Mouse (Mus musculus) stomach, postnatal 0 days (tissue): ENCODE measurements around the gene Csnk2a1. TPM values are rescaled to one million over a fixed set of nuclear protein-coding genes. Genes with fewer than 3 reads are reported as not detected.
"Not testable (repeated sequence)": the region's sequence is repeated elsewhere in the genome, so short reads cannot be mapped to it uniquely, and the experiment has no call there.

Experiments
- ATAC-seq: fragments of 200-750 bp; cut with Nextera tagmentation; 2 replicates; pipeline ENCODE4 v1.8.0; 2017; ENCODE audit not compliant: low FRiP score, low TSS enrichment
- DNase-seq: peaks from one replicate; pipeline ENCODE4 v3.0.0-alpha.2; 2016; ENCODE audit warnings: low spot score
- H3K27ac ChIP-seq: fragments of 300-500 bp; sonication (generic); replicated peaks from 2 replicates; pipeline ENCODE4 v1.5.1; 2014; ENCODE audit warnings: mild to moderate bottlenecking, control low read depth
- H3K27me3 ChIP-seq: fragments of 300-500 bp; sonication (generic); 2 replicates; pipeline ENCODE4 v1.6.1; 2014; ENCODE audit warnings: low read length; ENCODE audit not compliant: control insufficient read depth, insufficient read depth
- H3K36me3 ChIP-seq: fragments of 300-500 bp; sonication (generic); 2 replicates; pipeline ENCODE4 v1.6.1; 2014; ENCODE audit warnings: low read length, mixed read lengths; ENCODE audit not compliant: control insufficient read depth, insufficient read depth
- H3K4me1 ChIP-seq: fragments of 300-500 bp; sonication (generic); replicated peaks from 2 replicates; pipeline ENCODE4 v1.6.1; 2014; ENCODE audit warnings: antibody characterized with exemption; ENCODE audit not compliant: control insufficient read depth, insufficient read depth
- H3K4me2 ChIP-seq: fragments of 300-500 bp; sonication (generic); replicated peaks from 2 replicates; pipeline ENCODE4 v1.6.1; 2014; ENCODE audit warnings: low read depth, mild to moderate bottlenecking, control low read depth, moderate library complexity
- H3K4me3 ChIP-seq: fragments of 300-500 bp; sonication (generic); 2 replicates; pipeline ENCODE4 v1.5.1; 2014; ENCODE audit warnings: low read depth, low read length, control low read depth
- H3K9ac ChIP-seq: fragments of 300-500 bp; sonication (generic); 2 replicates; pipeline ENCODE4 v1.6.1; 2014; ENCODE audit warnings: mild to moderate bottlenecking, low read length, control low read depth, mixed read lengths
- H3K9me3 ChIP-seq: fragments of 300-500 bp; sonication (generic); 2 replicates; pipeline ENCODE4 v1.6.1; 2016; ENCODE audit warnings: low read length; ENCODE audit not compliant: control insufficient read depth
- CTCF ChIP-seq: IDR thresholded peaks from 2 replicates; pipeline ENCODE4 v1.5.1; 2016; ENCODE audit warnings: antibody characterized with exemption, low read depth, mild to moderate bottlenecking, moderate library complexity
- EP300 ChIP-seq: optimal IDR thresholded peaks from 2 replicates; pipeline ENCODE3; 2016; ENCODE audit warnings: antibody characterized with exemption
- WGBS: fragments of 180-500 bp; shearing (Covaris S2); extraction: QIAGEN DNeasy Blood & Tissue Kit; methylation state at CpG from one replicate; pipeline ENCODE4 v1.1.7; 2014; 5-methylcytosine and 5-hydroxymethylcytosine counted together
- polyA plus RNA-seq: library from polyadenylated mRNA; unstranded; fragments of >200 nt; fragmentation: Nextera tagmentation; extraction: Ambion mirVana; gene quantifications from 2 replicates; pipeline ENCODE4 v1.2.1, GENCODE M21; 2015

Gene Csnk2a1
- polyA plus RNA-seq, 1 experiment from 2014 or later: 60.7 TPM

- no peak overlapping the region for H3K27ac ChIP-seq
- WGBS: 72% methylated on average over 8 of the region's 8 CpGs
- H3K4me2 ChIP-seq: no peak overlapping the region
- no peak overlapping the region for H3K9ac ChIP-seq
- TF ChIP-seq EP300 (no peak), CTCF (no peak)
- no peaks in the 10 kb centered on the region for H3K9me3 ChIP-seq
- no peaks in the 10 kb centered on the region for H3K4me1 ChIP-seq
- no peaks in the 10 kb centered on the region for H3K27me3 ChIP-seq
- no peak overlapping the region for H3K4me3 ChIP-seq
- DNase-seq: no peak
- ATAC-seq: no peak
- H3K36me3 ChIP-seq: peaks cover 4% of the 10 kb centered on the region
These were observed 61.4 kb downstream of the Csnk2a1 start for GRCm38 (mm10) chr2:152288046-152288445.

- H3K27me3 ChIP-seq, H3K4me2 ChIP-seq, DNase-seq, H3K36me3 ChIP-seq, H3K9me3 ChIP-seq, H3K9ac ChIP-seq, ATAC-seq, H3K4me3 ChIP-seq, H3K27ac ChIP-seq, H3K4me1 ChIP-seq: not testable (repeated sequence)
- WGBS: 39% methylated on average over 1 of the region's 2 CpGs
These were observed 63.0 kb downstream of the Csnk2a1 start for GRCm38 (mm10) chr2:152289623-152290022.

GRCm38 (mm10) chr2:152292475-152292874 is 65.8 kb downstream of the Csnk2a1 start:
- Histone ChIP-seq H3K27ac (no peak overlapping the region), H3K4me2 (no peak overlapping the region), H3K4me3 (no peak overlapping the region), H3K36me3 (no peaks in the 10 kb centered on the region), H3K9me3 (no peaks in the 10 kb centered on the region), H3K27me3 (no peaks in the 10 kb centered on the region), H3K9ac (no peak overlapping the region), H3K4me1 (0 out of 2 replicates have a peak, but pooled peaks cover 4% of the 10 kb centered on the region)
- no peak for ATAC-seq
- TF ChIP-seq CTCF (no peak), EP300 (no peak)
- 66% methylated on average over 2 of the region's 2 CpGs for WGBS
- no peak for DNase-seq

GRCm38 (mm10) chr2:152293179-152293726 is 66.6 kb downstream of the Csnk2a1 start:
- Histone ChIP-seq H3K27ac (no peak overlapping the region), H3K4me2 (peak overlapping the region; percentile 75), H3K36me3 (no peaks in the 10 kb centered on the region), H3K9me3 (no peaks in the 10 kb centered on the region), H3K9ac (peak overlapping the region; percentile 96), H3K4me1 (0 out of 2 replicates have a peak, but pooled peaks cover 4% of the 10 kb centered on the region), H3K27me3 (no peaks in the 10 kb centered on the region), H3K4me3 (peak overlapping the region; percentile 91)
- DNase-seq (no peak), ATAC-seq (peak; percentile 63)
- 1% methylated on average over 15 of the region's 15 CpGs for WGBS
- no peak for TF ChIP-seq EP300
- no peak for TF ChIP-seq CTCF

GRCm38 (mm10) chr2:152293727-152294475 is 67.3 kb downstream of the Csnk2a1 start, which contains the start of gene Tbc1d20:
TSS of gene Tbc1d20 (plus strand) at chr2:152293828.
- under 1% methylated on average over 70 of the region's 70 CpGs for WGBS
- H3K9me3 ChIP-seq: no peaks in the 10 kb centered on the region
- DNase-seq (peak; percentile 92), ATAC-seq (peak; percentile 97)
- no peaks in the 10 kb centered on the region for H3K36me3 ChIP-seq
- H3K9ac ChIP-seq: peak within 1 kb of the TSS; percentile 96
- peak within 1 kb of the TSS; percentile 94 for H3K27ac ChIP-seq
- peak within 1 kb of the TSS; percentile 91 for H3K4me3 ChIP-seq
- 0 out of 2 replicates have a peak, but pooled peaks cover 4% of the 10 kb centered on the region for H3K4me1 ChIP-seq
- H3K27me3 ChIP-seq: no peaks in the 10 kb centered on the region
- no peak for TF ChIP-seq CTCF
- no peak for TF ChIP-seq EP300
- H3K4me2 ChIP-seq: peak within 1 kb of the TSS; percentile 75

GRCm38 (mm10) chr2:152294541-152294940 is 67.9 kb downstream of the Csnk2a1 start:
- H3K4me2 ChIP-seq: peak overlapping the region; percentile 75
- H3K4me1 ChIP-seq: 0 out of 2 replicates have a peak, but pooled peaks cover 4% of the 10 kb centered on the region
- no peaks in the 10 kb centered on the region for H3K9me3 ChIP-seq
- 30% methylated on average over 5 of the region's 5 CpGs for WGBS
- ATAC-seq (no peak; the same call in 1 of the 2 replicates), DNase-seq (no peak)
- no peaks in the 10 kb centered on the region for H3K27me3 ChIP-seq
- H3K27ac ChIP-seq: no peak overlapping the region
- H3K36me3 ChIP-seq: no peaks in the 10 kb centered on the region
- TF ChIP-seq EP300 (no peak), CTCF (no peak)
- H3K4me3 ChIP-seq: peak overlapping the region; percentile 91
- H3K9ac ChIP-seq: peak overlapping the region; percentile 96
